Mouse (Mus musculus) myocyte (in vitro differentiated cells): ENCODE measurements around the gene Angptl6.

ENCODE experiments used
- CEBPB ChIP-seq: IDR thresholded peaks from 2 replicates; pipeline ENCODE4 v1.6.1; 2011; ENCODE audit warnings: mild to moderate bottlenecking, moderate library complexity; ENCODE audit not compliant: poor library complexity, insufficient read depth, severe bottlenecking
- E2F4 ChIP-seq: IDR thresholded peaks from one replicate; pipeline ENCODE4 v1.6.1; 2011; ENCODE audit warnings: mild to moderate bottlenecking, control low read depth, moderate library complexity; ENCODE audit not compliant: insufficient read depth
- MAX ChIP-seq: IDR thresholded peaks from one replicate; pipeline ENCODE4 v1.6.1; 2011; ENCODE audit warnings: low read depth, mild to moderate bottlenecking, control low read depth
- POLR2A ChIP-seq: IDR thresholded peaks from one replicate; pipeline ENCODE4 v1.6.1; 2011; ENCODE audit warnings: low read depth, mild to moderate bottlenecking, control low read depth, moderate library complexity; ENCODE audit not compliant: insufficient read length
- POLR2AphosphoS2 ChIP-seq: IDR thresholded peaks from one replicate; pipeline ENCODE4 v1.6.1; 2011; ENCODE audit warnings: low read depth, control low read depth; ENCODE audit not compliant: insufficient read length
- REST ChIP-seq: IDR thresholded peaks from one replicate; pipeline ENCODE4 v1.6.1; 2011; ENCODE audit warnings: mild to moderate bottlenecking, control low read depth, moderate library complexity; ENCODE audit not compliant: insufficient read depth, insufficient read length
- TCF12 ChIP-seq: IDR thresholded peaks from one replicate; pipeline ENCODE4 v1.6.1; 2011; ENCODE audit warnings: mild to moderate bottlenecking, control low read depth; ENCODE audit not compliant: poor library complexity, insufficient read depth, severe bottlenecking
- USF1 ChIP-seq: IDR thresholded peaks from one replicate; pipeline ENCODE4 v1.6.1; 2011; ENCODE audit warnings: low read depth, mild to moderate bottlenecking, control low read depth, moderate library complexity

GRCm38 (mm10) chr9:20869246-20869645 is 10.3 kb downstream of the Angptl6 start:
- TF ChIP-seq POLR2A (no peak), E2F4 (no peak), TCF12 (no peak), MAX (no peak), POLR2AphosphoS2 (peak; percentile 7), CEBPB (no peak), REST (no peak), USF1 (no peak)
